Mouse (Mus musculus): ENCODE data around the gene Cltc.

The Cltc gene

GRCm38 (mm10) chr11:86683395-86684125 lies 73.8 kb downstream of the Cltc start, which contains the start of the genes Vmp1 and Ptrh2:
Gene Vmp1, minus strand, starts transcription at chr11:86683836.
Gene Ptrh2, plus strand, starts transcription at chr11:86683985.
- DNase-seq (ENCODE audit: low spot score), result peak; percentile 92

GRCm38 (mm10) chr11:86682861-86683260 lies 74.5 kb downstream of the Cltc start:
- no peak for DNase-seq (ENCODE audit: low spot score)

DNA sequence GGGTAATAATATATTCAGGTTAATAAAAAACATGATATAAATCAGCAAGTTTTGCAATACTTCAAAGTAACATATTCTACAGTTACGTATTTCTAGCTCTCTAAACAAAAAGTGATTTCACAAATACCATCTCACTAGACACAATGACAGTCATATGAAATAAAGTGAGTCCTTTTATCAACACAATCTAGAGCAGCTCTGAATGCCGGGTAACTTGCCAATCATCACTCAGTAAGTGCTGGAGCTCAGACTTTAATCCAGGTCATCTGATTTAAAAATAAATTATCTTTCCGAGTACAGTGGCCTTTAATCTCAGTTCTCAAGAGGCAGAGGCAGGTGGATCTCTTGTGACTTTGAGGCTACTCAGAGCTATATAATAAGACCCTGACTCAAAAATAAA lies 75.9 kb downstream of the Cltc start:
- DNase-seq (ENCODE audit: low spot score), result no peak

GRCm38 (mm10) chr11:86680729-86681128 lies 76.6 kb downstream of the Cltc start:
- DNase-seq (ENCODE audit: low spot score), result peak; percentile 46

- DNase-seq (ENCODE audit: low spot score), result peak; percentile 31
Measured at GRCm38 (mm10) chr11:86678957-86679356, 78.4 kb downstream of the Cltc start.

DNA sequence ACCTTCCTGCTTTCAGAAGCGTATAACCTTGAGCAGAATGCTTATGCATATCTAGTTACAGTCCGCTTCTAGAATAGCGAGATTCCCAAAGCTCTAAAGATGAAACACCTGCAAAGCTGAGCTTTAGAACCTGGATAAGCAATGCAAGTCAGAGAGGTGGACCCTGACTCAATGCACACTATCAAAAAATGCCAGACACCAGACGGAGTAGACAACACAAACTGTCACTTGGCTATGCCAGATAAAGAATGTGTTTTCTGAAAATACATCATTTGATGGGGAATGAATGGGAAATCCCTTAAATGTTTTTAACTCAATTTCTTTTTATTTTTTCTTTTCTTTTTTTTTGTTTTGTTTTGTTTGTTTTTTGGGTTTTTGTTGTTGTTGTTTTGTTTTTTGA lies 81.8 kb downstream of the Cltc start:
- DNase-seq (ENCODE audit: low spot score), result no peak

- no peak for DNase-seq (ENCODE audit: low spot score)
Measured at GRCm38 (mm10) chr11:86672772-86673171, 84.6 kb downstream of the Cltc start.

DNA sequence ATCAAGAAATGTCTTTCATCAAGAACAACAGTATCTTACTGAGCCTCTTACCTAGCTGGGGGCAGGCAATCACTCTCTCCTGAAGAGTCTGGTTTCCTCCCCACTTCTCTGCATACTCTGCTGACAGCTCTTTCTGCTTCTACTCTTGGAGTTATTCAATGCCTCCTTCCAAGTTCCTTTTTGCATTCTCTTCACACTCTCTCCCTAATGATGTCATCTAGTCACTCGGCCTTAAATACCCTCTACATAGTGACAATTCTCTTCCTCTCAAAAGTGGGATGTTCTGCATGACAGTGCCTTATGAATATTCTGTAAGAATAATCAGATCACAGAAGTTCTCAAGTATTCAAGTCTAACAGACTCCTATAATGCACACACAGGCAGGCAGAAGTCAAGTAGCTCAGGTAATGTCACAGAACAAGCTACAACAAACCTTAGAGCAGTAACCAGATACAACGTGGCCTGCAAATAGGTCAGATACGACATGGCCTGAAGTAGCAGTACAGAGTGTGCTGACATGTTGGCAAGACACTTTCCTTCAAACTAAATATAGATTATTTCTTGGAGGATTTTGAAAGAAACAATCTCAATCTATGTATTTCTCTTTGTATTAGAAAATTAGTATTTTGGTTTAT lies 86.2 kb downstream of the Cltc start:
- DNase-seq (ENCODE audit: low spot score), result no peak

GRCm38 (mm10) chr11:86668169-86668568 lies 89.2 kb downstream of the Cltc start:
- no peak for DNase-seq (ENCODE audit: low spot score)

DNA sequence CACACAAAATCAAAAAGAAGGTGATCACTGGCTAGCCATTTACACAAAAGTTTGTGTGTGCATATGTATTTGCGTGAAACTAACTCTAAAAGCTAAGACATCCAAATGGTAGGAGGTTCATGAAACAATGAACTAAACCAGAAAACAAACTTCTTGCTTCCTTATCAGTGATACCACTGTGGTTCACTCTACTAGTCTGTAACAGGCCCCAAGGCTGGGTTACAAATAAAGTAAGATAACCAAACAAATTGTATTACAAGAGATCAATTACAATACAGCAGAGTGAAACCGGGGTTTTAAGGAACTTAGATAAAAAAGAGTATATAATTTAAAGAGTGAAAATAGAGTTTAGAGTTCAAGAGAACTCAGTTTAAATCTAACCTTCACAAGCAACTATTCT lies 89.8 kb downstream of the Cltc start:
- no peak for DNase-seq (ENCODE audit: low spot score)

DNA sequence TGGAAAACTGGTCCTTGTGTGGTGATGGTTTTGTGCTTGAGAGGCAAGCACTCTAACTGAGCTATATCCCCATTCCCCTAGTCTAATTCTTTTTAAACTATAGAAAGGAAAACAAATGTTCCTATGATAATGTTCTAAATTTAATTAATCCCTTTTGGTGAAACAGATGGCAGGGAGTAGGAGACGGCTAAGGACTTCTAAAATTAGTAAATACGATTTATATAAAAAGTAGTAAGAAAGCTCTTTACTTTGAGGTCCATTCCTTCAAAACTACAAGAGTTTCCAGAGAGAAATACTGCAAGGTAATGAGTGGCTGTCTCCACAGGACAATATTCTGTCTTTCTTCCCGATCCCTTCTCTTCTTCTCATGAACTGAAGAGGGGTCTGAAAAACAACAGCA lies 93.0 kb downstream of the Cltc start:
- DNase-seq (ENCODE audit: low spot score), result no peak

- no peak for DNase-seq (ENCODE audit: low spot score)
Measured at GRCm38 (mm10) chr11:86663977-86664376, 93.4 kb downstream of the Cltc start.

GRCm38 (mm10) chr11:86662986-86663895 lies 94.1 kb downstream of the Cltc start:
- DNase-seq (ENCODE audit: low spot score), result no peak

DNA sequence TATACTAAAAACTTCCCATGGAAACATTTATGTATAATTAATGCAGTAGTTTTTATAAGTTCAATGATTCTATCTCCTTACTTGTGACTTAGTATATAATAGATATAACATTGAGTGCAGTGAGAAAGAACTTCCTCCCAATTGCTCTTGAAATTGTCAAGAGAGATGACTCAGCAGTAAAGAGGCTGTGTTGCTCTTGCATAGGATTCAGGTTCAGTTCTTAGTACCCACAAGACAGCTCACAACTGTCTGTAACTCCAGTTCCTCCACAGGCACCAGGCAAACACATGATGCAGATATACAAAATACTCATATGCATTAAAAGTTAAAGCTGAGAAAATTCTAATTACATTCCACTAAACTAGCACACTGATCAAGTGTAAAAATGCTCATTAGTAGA lies 99.5 kb downstream of the Cltc start:
- DNase-seq (ENCODE audit: low spot score), result no peak

- no peak for DNase-seq (ENCODE audit: low spot score)
Measured at GRCm38 (mm10) chr11:86656849-86657567, 100.4 kb downstream of the Cltc start.

- DNase-seq (ENCODE audit: low spot score), result peak; percentile 29
Measured at GRCm38 (mm10) chr11:86655671-86656070, 101.7 kb downstream of the Cltc start.

DNA sequence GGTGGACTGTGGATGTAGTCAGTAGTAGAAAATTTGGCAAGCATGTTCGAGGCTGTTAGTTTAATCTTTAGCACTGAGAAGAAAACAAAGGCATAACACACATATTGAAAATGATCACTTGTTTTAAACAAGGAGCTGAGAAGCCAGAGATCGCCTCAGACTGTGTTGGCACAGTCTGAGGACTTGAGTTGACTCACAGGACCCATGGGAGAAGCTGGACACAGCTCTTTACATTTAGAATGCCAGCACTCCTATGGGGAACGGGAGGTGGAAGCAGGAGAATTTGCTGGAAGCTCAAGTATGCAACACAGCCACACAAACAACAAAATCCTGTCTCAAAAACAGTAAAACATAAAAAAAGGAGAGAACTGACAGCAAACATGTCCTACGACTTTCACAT lies 103.3 kb downstream of the Cltc start:
- no peak for DNase-seq (ENCODE audit: low spot score)

DNA sequence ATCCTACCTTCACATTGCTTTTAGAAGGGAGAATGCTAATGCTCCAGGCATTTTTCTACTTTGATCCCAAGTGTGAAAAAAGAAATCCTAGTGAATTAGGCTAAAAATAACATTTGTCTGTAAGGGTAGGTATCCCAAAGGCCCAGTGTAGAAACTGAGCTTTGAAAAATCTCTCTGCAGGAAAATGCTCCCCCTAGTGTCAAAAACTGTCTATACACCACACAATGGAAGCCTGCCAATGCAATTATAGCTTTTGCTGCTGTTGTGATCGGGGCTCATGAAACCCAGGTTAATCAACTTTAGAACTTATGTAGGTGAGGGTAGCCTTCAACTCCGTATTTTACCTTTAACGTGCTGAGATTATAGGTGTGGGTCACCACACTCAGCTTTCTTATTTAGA lies 103.9 kb downstream of the Cltc start:
- peak; percentile 79 for DNase-seq (ENCODE audit: low spot score)

DNA sequence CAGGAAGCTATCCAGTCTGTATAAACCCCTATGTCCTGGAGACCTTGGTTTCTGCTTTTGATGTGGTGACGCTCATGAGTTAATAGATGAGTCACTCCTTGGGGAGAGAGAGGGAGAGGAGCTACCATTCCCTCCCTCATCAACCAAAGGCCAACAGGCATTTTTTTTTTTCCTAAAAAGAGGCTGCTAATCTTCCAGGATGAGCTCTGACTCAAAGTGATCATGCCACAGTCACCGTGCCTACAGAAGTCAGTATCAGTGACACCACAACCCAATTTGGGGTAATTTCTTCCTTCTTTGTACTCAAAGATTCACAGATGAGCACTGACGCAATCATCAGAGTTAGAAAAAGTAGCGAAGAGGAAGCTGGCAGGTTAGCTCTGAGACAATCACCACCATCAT lies 104.8 kb downstream of the Cltc start:
- no peak for DNase-seq (ENCODE audit: low spot score)

GRCm38 (mm10) chr11:86650676-86651075 lies 106.7 kb downstream of the Cltc start:
- no peak for DNase-seq (ENCODE audit: low spot score)

- DNase-seq (ENCODE audit: low spot score), result no peak
Measured at GRCm38 (mm10) chr11:86649542-86649941, 107.8 kb downstream of the Cltc start.

Measured in lung, postnatal 25 days (tissue).